Mouse (Mus musculus) kidney, adult 2 months (tissue): ENCODE data around the gene Kazn.

Source experiments
- CTCF ChIP-seq: fragments of 200-500 bp; conservative IDR thresholded peaks from 2 replicates; pipeline ENCODE4 v1.5.1; 2011; ENCODE audit warnings: low read depth, mild to moderate bottlenecking, control low read depth, low read length, moderate library complexity, mixed read lengths; ENCODE audit not compliant: insufficient read depth, insufficient read length
- POLR2A ChIP-seq: fragments of 200-500 bp; IDR thresholded peaks from one replicate; pipeline ENCODE4 v1.6.1; 2011; ENCODE audit warnings: low read depth, low read length, control low read depth

DNA sequence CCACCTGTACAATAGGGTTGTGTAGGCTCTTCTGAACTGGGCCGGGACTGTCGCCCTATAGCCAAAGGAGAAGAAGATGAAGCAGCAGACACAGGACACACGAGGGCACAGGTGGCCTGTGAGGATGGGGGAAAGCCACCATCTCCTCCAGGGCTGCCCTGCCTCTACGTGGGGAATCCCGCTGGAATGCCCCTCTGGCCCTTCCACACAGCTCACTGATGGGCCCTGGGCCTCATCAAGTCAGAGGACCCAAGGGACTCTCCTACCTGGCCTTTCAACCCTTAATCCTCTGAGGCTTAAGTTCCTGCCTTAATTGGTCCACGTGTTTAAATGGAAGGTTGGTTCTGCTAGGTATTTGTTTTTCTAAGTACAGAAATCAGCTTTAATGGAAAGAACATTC, 95.9 kb downstream of the Kazn start:
- no peak for TF ChIP-seq CTCF
- no peak for TF ChIP-seq POLR2A
